Mouse (Mus musculus) liver, adult 10 weeks (tissue): ENCODE measurements around the gene Rnf146. TPM values are rescaled to one million over a fixed set of nuclear protein-coding genes. Genes with fewer than 3 reads are reported as not detected.

Source experiments
- polyA plus RNA-seq: library from polyadenylated mRNA; stranded (reverse); fragments of 350-450 nt; fragmentation: Illumina TruSeq; extraction: RNeasy Lipid Tissue Mini Kit (QIAGEN cat#74804); gene quantifications from one replicate; pipeline ENCODE4 v1.2.3, GENCODE M21; 2014; ENCODE audit warnings: low read depth, low replicate concordance

Rnf146 gene
- polyA plus RNA-seq, result 39.2 TPM

GRCm38 (mm10) chr10:29362197-29362900, at the start of gene Rnf146:
Gene Rnf146 (minus strand): TSS chr10:29362442.

DNA sequence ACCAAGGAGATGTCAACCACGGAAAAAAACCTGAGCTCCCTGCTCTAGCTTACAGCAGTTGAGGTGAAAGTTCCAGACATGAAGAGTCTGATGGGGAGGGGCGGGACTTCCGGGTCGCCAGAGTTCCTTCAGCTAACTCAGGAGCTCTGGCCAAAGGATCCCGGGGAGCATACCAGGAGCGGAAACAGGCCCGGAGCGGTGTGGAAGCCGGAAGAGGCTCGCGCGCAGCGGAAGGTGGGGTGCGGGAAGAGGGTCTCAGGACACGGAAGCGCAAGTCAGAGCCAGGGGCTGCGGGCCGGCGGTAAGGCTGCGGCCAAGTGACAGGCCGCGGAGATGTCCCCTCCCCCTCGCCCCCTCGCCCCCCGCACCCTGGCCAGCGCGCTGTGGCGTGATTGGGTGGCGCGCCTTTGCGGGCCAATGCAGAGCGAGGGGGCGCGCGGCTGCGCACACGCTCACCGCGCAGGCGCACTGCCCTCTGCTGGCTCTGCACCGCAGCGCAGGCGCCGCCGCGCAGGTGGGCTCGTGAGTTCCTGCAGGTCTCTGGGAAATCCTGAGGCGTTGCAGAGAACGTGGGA, 49.1 kb downstream of the Rnf146 start, which contains the start of gene Echdc1:
Gene Echdc1 (plus strand): TSS at position 103 of the 575 bp plus-strand sequence.

Other genes with a start within 250 kb of the Rnf146 start
- not detected for gene Soga3, start 218.6 kb downstream of the Rnf146 start, polyA plus RNA-seq
- gene Gm49353, start 163.5 kb downstream of the Rnf146 start, polyA plus RNA-seq, result not detected
- gene 9330159F19Rik, start 150.8 kb downstream of the Rnf146 start, polyA plus RNA-seq, result not detected
- gene Echdc1, start 49.3 kb downstream of the Rnf146 start, polyA plus RNA-seq, result 224 TPM
- gene Rspo3, start 173.4 kb upstream of the Rnf146 start, polyA plus RNA-seq, result 9.4 TPM